Mouse (Mus musculus) embryonic facial prominence, embryonic 14.5 days (tissue): ENCODE measurements at regions not wholly inside any gene's neighbourhood (a gene's known extent, or its start where the extent isn't known, plus 50 kb on each side); places are given as distances from the start of the nearest gene placed in this dataset.
A peak's percentile ranks its signal among the peaks of the same experiment; 100 is the strongest.

ENCODE experiments used
- ATAC-seq: fragments of 200-750 bp; cut with Nextera tagmentation; 2 replicates; pipeline ENCODE4 v1.8.0; 2017; ENCODE audit warnings: low read depth, moderate number of reproducible peaks, moderate TSS enrichment
- DNase-seq: peaks from one replicate; pipeline ENCODE4 v3.0.0-alpha.2; 2015; ENCODE audit warnings: low spot score
- H3K27ac ChIP-seq: fragments of 300-500 bp; sonication (generic); replicated peaks from 2 replicates; pipeline ENCODE4 v1.5.1; 2014; ENCODE audit warnings: low read depth, mild to moderate bottlenecking, low read length, moderate library complexity
- H3K27me3 ChIP-seq: fragments of 300-500 bp; sonication (generic); replicated peaks from 2 replicates; pipeline ENCODE4 v1.6.1; 2014; ENCODE audit warnings: low read length; ENCODE audit not compliant: control insufficient read depth, insufficient read depth
- H3K36me3 ChIP-seq: fragments of 300-500 bp; sonication (generic); 2 replicates; pipeline ENCODE4 v1.6.1; 2014; ENCODE audit warnings: low read length, mixed read lengths; ENCODE audit not compliant: control insufficient read depth, insufficient read depth
- H3K4me1 ChIP-seq: fragments of 300-500 bp; sonication (generic); 2 replicates; pipeline ENCODE4 v1.6.1; 2014; ENCODE audit warnings: antibody characterized with exemption, low read length; ENCODE audit not compliant: control insufficient read depth, insufficient read depth
- H3K4me2 ChIP-seq: fragments of 300-500 bp; sonication (generic); 2 replicates; pipeline ENCODE4 v1.6.1; 2014; ENCODE audit warnings: low read depth, mild to moderate bottlenecking, low read length, moderate library complexity, mixed read lengths
- H3K4me3 ChIP-seq: fragments of 300-500 bp; sonication (generic); 2 replicates; pipeline ENCODE4 v1.5.1; 2014; ENCODE audit warnings: low read depth, mild to moderate bottlenecking, low read length
- H3K9ac ChIP-seq: fragments of 300-500 bp; sonication (generic); 2 replicates; pipeline ENCODE4 v1.6.1; 2014; ENCODE audit warnings: low read depth, mild to moderate bottlenecking, low read length, moderate library complexity, mixed read lengths
- H3K9me3 ChIP-seq: fragments of 300-500 bp; sonication (generic); 2 replicates; pipeline ENCODE4 v1.6.1; 2016; ENCODE audit warnings: low read length; ENCODE audit not compliant: control insufficient read depth
- WGBS: fragments of 180-500 bp; shearing (Covaris S2); extraction: QIAGEN DNeasy Blood & Tissue Kit; methylation state at CpG from one replicate; pipeline ENCODE4 v1.1.7; 2014; 5-methylcytosine and 5-hydroxymethylcytosine counted together

DNA sequence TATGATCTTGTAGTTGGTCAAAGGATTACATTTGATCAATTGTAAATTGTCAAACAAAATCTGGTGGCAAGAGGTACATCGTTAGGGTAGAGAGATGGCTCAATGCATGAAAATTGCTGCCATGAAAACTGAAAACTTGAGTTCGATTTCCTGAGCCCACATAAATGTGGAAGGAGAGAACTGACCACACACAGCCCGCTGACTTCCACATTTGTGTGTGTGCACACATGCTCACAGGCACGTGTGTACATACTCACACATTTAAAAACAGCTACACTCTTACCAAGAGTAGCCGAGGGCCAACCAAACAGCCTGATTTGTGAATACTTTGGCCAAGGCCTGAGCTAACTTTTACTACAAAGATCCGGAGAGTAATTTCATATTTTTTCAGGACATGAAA, 60.5 kb upstream of the Smg1 start:
- Histone ChIP-seq H3K27ac (no peak overlapping the region), H3K27me3 (no peaks in the 10 kb centered on the region), H3K36me3 (no peaks in the 10 kb centered on the region), H3K4me3 (no peak overlapping the region), H3K9me3 (no peaks in the 10 kb centered on the region), H3K4me1 (no peaks in the 10 kb centered on the region), H3K9ac (no peak overlapping the region), H3K4me2 (no peak overlapping the region)
- WGBS: 77% methylated on average over 6 of the region's 6 CpGs
- DNase-seq: no peak
- ATAC-seq: no peak

GRCm38 (mm10) chr7:118300678-118301342, 57.3 kb upstream of the Smg1 start:
- no peaks in the 10 kb centered on the region for H3K9me3 ChIP-seq
- no peaks in the 10 kb centered on the region for H3K36me3 ChIP-seq
- 35% methylated on average over 7 of the region's 7 CpGs for WGBS
- ATAC-seq: peak; percentile 82
- no peak overlapping the region for H3K27ac ChIP-seq
- H3K27me3 ChIP-seq: no peaks in the 10 kb centered on the region
- H3K4me3 ChIP-seq: no peak overlapping the region
- H3K4me1 ChIP-seq: no peaks in the 10 kb centered on the region
- H3K9ac ChIP-seq: no peak overlapping the region
- DNase-seq: peak; percentile 81
- no peak overlapping the region for H3K4me2 ChIP-seq

DNA sequence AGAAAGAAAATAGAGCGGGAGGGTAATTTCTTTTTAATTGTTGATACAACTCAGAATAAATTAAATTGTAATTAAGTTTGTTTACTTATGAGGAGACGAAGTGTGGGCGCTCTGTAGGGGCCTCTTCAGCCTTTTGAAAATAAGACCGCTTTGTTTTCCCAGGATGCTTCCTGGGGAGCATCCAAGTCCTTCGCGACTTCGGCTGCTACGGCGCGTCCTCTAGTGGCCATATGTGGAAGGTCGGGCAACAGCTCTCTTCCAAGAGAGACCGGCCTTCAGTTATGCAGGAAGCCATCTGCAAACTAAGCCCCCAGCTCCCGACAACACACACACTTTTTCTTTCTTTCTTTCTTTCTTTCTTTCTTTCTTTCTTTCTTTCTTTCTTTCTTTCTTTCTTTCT, 54.1 kb upstream of the Smg1 start:
- Histone ChIP-seq H3K4me2 (peak overlapping the region; percentile 43), H3K9me3 (peaks cover 10% of the 10 kb centered on the region; the same call in 1 of the 2 replicates), H3K27me3 (no peaks in the 10 kb centered on the region), H3K9ac (no peak overlapping the region), H3K27ac (no peak overlapping the region), H3K36me3 (no peaks in the 10 kb centered on the region), H3K4me1 (no peaks in the 10 kb centered on the region), H3K4me3 (0 out of 2 replicates have a peak overlapping the region, but pooled peaks have one; percentile 8)
- peak; percentile 80 for ATAC-seq
- WGBS: 2% methylated on average over 13 of the region's 13 CpGs
- peak; percentile 92 for DNase-seq

- H3K9me3 ChIP-seq: peaks cover 10% of the 10 kb centered on the region; the same call in 1 of the 2 replicates
- H3K9ac ChIP-seq: no peak overlapping the region
- no peaks in the 10 kb centered on the region for H3K4me1 ChIP-seq
- ATAC-seq: no peak
- 0 out of 2 replicates have a peak overlapping the region, but pooled peaks have one; percentile 8 for H3K4me3 ChIP-seq
- WGBS: 67% methylated on average over 14 of the region's 14 CpGs
- H3K4me2 ChIP-seq: peak overlapping the region; percentile 43
- no peak for DNase-seq
- no peaks in the 10 kb centered on the region for H3K36me3 ChIP-seq
- no peak overlapping the region; the same call in 1 of the 2 replicates for H3K27ac ChIP-seq
- no peaks in the 10 kb centered on the region for H3K27me3 ChIP-seq
Measured at GRCm38 (mm10) chr7:118296856-118297518, 53.5 kb upstream of the Smg1 start.

DNA sequence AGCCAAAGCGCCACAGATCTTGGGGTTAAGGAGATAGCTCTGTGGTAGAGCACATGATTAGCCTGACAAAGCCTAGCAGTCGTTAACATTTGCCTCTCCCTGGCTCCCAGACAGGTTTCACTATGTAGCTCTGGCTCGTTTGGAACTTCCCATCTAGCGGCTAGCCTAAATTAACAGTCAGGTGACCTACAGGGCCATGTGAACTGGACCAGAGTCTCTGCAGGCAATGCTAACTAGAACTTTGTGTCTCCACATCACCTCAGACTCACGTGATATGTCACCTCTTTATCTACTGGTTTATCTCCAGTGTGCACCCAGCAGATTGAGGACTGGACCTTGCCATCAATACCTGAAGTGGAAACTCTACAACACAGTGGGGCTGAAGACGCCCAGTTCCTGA, 52.4 kb upstream of the Smg1 start:
- Histone ChIP-seq H3K4me1 (no peaks in the 10 kb centered on the region), H3K27ac (no peak overlapping the region), H3K4me3 (no peak overlapping the region), H3K9me3 (peaks cover 10% of the 10 kb centered on the region; the same call in 1 of the 2 replicates), H3K9ac (no peak overlapping the region), H3K4me2 (no peak overlapping the region), H3K36me3 (no peaks in the 10 kb centered on the region), H3K27me3 (no peaks in the 10 kb centered on the region)
- DNase-seq: no peak
- ATAC-seq: no peak
- 76% methylated on average over 6 of the region's 6 CpGs for WGBS

GRCm38 (mm10) chr7:118295275-118295674, 51.8 kb upstream of the Smg1 start:
- no peak overlapping the region for H3K4me2 ChIP-seq
- no peaks in the 10 kb centered on the region for H3K27me3 ChIP-seq
- ATAC-seq: no peak
- no peak overlapping the region for H3K9ac ChIP-seq
- 77% methylated on average over 11 of the region's 11 CpGs for WGBS
- no peak overlapping the region for H3K27ac ChIP-seq
- no peak overlapping the region for H3K4me3 ChIP-seq
- DNase-seq: no peak
- H3K4me1 ChIP-seq: no peaks in the 10 kb centered on the region
- H3K9me3 ChIP-seq: peaks cover 10% of the 10 kb centered on the region; the same call in 1 of the 2 replicates
- H3K36me3 ChIP-seq: no peaks in the 10 kb centered on the region

DNA sequence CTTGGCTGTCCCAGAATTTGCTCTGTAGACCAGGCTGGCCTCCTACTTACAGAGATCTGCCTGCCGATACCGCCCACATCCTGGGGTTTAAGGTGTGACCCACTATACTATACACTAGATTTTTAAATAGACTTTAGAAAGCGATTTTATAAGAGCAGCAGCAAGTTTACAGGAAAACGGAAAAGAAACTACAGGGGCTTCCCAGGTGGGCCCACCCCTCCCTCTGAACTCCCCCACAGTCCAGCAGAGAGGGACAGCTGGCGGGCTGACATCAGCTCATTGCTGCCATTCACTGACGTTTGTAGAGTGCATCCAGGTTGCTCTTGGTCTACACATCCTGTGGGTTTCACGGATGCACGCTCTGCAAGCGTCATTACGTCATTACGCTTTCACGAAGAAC, 51.2 kb upstream of the Smg1 start:
- Histone ChIP-seq H3K4me1 (no peaks in the 10 kb centered on the region), H3K27me3 (no peaks in the 10 kb centered on the region), H3K36me3 (no peaks in the 10 kb centered on the region), H3K9me3 (peaks cover 10% of the 10 kb centered on the region; the same call in 1 of the 2 replicates), H3K4me3 (no peak overlapping the region), H3K4me2 (no peak overlapping the region), H3K9ac (no peak overlapping the region), H3K27ac (no peak overlapping the region)
- WGBS: 89% methylated on average over 12 of the region's 12 CpGs
- DNase-seq (no peak), ATAC-seq (no peak)
